Mouse (Mus musculus) thymus, adult 18-20 months (tissue): ENCODE data around the gene Jsrp1.
"Not testable (repeated sequence)": the region's sequence is repeated elsewhere in the genome, so short reads cannot be mapped to it uniquely, and the experiment has no call there.

Experiments used
- DNase-seq, 2 experiments: peaks; one replicate each; pipeline ENCODE4 v3.0.0; 2022; ENCODE audit warnings: mixed read lengths in 2 of 2

The Jsrp1 gene

DNA sequence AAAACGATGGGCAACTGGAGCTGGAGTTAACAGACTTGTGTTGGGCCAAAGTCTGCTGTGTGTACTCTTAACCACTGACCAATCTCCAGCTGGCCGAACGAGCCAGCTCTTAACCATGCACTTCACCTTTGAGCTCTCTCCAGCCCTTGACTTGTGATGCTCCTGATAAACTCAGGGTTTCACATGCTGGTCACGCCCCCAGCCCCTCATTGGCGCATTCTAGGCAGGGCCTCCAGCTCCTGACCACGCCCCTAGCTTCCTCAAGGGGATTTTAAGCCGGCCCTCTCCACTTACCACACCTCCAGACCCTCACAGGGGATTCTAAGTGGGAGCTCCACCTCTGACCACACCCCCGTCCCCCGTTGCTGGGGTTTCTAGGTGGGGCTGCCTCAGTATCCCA lies 17.8 kb upstream of the Jsrp1 start:
- peak; percentile 40 to 61 for DNase-seq

DNA sequence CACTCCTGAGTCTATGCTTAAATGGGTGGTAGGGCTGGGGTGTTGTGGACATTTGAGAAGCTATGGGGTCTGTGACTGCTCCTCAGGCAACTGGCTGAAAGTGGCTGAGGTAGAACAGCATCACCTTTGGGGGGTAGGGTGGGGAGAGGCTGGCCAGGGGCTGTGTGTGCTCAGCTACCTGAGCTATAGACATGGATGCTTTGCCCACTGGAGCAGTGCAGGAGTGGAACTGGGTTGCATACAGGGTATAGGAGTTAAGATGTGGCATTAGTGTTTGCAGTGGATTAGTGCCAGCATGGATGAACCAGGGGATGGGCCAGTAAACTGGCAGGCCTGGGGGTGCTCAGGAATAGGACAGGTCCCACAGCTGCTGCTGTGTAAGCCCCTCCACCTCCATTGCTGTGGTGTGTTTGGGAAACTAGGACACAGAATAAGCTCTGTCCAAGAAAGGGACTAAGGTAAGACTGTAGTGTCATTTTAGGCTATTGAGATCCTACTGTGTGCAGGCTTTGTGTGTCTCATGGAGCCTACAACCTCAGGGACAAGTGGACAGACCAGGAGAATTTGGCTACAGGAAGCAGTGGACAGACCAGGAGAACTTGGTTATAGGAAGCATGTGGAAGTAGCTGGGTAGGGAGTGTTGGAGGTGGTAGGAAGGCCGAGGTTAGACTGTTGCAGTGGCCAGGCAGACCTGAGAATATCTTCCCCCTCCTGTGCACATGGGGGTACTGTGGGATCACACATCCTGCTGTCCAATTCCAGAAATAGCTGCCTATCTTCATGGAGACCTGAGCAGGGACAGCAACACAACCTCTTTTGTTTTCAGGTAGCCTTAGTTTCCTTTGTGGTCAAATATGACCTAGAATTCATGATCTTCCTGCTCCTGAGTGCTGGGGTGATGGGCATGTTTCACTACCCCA lies 16.3 kb upstream of the Jsrp1 start:
- no peak for DNase-seq

DNA sequence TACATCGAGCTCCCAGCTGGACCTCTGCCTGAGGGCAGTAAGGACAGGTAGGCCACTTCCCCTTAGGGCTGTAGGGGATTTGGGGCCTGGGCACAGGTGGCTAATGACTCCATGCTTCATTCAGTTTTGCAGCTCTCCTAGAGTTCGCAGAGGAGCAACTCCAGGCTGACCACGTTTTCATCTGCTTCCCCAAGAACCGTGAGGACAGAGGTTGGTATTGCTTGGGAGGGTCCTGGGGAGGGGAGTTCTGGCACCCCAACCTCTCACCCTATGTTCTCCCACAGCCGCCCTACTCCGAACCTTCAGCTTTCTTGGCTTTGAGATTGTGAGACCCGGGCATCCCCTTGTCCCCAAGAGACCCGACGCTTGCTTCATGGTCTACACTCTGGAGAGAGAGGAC lies 15.3 kb upstream of the Jsrp1 start:
- DNase-seq = not testable (repeated sequence)

DNA sequence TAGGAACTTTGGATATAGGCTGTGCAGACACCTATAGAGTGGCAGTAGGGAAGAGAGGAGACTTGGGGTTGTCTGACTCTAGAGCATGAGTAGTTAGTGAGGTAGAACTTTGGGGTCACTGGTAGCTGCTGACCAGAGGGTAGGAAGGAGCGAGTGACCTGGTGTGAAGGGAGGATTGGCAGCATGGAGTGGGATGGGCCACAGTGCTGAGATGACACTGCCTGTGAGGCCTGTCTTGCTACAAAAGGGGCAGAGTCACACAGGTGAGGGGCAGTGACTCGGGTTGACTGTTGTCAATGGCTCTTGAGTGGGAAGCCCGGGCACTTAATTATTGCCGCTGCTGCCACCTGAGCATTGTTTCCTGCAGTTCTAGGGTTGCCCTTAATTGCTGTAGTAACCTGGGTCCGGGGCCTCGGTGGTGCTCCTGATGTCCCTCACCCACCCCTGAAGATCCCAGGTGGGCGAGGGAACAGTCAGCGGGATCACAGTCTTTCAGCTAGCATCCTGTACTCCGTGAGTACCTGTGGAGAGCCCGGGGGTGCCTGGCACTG lies 14.6 kb upstream of the Jsrp1 start:
- no peak for DNase-seq

DNA sequence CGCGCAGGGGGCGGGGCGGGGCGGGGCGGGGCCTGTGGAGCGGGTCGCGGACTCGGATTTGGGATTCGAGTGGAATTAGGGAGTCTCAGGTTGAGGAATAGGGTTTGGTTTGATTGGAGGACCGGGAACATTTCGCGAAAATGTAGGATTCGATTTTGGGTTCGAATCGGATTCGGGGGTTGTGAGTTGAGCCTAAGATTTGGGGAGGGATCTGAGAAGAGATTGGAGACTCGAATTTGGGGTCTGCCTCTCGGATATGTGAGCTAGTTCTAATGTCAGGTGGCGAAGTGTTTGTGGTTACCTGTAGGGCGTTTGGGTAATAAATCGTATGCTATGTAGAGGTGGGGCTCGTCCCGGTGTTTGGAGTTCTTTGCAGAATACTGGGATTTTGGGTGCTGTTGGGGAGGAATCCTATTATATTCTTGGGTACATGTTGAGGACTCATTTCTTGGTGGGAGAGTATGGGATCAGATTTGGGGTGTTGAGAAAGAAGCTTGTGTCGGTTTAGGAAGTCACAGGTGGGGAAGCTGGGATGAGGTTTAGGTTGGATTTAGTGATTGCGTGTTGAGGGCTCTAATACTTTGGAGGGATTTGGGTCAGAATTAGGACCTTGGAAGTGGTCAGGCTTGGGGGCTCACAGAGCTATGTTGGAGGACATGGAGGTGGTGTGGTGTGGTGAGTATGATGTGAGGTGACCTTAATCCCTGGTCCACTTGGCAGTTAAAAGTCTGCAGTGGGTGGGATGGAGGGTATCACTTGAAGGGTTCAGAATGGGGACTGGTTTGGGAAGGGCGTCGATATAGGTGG lies 14.0 kb upstream of the Jsrp1 start:
- DNase-seq = no peak

DNA sequence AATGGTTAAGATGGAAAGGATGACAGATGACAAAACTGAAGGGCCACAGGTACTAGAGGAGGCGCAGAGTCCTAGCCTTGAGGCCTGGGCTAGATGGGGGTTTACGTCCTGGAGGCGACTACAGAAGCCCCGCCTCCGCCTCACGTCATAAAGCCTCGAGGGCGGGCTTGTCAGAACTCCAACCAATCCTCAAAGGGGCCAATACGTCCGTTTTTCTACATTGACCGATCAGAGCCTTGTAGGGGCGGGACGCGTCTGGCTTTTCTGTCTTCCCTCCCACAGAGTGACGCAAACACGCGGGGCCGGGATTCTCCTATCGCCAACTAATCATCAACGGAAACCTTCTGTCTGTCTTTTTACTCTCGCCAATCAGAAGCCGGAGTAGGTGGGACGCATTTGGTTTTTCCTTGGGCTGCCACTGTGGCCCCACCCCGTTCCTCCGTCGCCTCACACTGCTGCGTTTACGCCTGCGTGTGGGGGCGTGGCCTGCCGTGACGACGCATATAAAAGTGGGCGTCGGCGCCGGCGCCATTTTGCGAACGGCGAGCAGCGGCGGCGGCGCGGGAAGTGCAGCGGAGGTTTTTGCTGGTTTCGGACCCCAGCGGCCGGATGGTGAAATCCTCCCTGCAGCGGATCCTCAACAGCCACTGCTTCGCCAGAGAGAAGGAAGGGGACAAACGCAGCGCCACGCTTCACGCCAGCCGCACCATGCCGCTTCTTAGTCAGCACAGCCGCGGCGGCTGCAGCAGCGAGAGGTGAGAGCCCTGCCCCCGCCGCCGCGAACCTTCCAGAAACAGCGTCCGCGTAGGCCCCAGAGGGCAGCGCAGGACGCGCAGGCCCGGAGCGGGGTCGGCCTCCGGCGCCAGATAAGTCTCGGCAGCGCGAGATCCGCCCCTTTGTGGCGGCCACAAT lies 13.1 kb upstream of the Jsrp1 start, which contains the start of gene Oaz1:
Gene Oaz1, plus strand, starts transcription at position 506 of the 912 bp plus-strand sequence.
- DNase-seq = peak; percentile 99 to 100

DNA sequence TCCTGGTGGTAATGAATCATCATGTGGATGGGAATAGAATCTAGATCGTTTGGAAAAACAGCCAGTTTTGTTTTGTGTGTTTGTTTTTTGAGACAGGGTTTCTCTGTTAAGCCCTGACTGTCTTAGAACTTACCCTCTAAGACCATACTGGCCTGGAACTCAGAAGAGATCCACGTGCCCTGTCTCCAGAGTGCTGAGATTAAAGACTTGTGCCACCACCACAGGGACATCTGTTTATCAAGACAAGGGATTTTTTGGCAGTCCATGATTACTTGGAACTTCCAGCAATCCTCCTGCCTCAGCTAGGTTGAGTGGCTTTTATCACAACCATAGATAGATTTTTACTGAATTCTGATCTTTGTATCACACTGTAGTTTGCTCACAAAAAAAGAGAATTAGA lies 11.5 kb upstream of the Jsrp1 start:
- no peak for DNase-seq

DNA sequence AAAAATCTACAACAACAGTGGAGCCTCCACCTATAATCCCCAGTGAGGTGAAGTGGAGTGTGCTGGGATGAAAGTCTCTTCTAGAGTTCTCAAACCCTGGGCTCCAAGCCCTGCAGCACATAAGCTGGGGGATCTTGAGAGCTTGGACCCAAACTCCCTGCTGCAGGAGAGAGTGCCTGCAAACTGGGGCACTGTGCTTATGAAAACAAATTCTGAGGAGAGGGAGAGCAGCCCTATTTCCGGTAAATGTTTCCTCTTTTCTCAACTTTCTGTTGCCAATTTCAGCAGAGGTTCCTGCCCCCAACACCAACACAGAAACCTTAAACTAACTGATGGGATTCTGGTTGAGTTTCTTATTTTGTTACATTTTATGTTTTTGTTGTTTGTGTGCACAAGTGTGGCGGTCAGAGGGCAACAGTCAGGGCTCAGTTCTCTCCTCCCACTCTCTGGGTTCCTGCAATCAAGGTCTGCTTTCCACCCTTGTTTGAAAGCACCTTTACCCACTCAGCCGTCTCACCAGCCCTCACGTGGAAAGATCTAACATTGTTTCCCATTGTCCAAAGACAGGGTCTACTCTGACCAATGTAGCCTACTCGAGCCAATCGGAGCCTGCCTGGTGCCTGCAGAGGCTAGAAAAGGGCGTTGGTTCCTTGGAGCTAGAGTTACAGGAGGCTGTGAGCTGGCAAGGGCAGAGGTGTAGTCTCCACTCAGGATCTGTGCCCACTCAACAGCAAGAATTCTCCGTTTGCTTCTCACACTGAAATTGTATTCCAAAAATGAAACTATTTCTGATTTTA lies 10.7 kb upstream of the Jsrp1 start:
- DNase-seq = no peak

DNA sequence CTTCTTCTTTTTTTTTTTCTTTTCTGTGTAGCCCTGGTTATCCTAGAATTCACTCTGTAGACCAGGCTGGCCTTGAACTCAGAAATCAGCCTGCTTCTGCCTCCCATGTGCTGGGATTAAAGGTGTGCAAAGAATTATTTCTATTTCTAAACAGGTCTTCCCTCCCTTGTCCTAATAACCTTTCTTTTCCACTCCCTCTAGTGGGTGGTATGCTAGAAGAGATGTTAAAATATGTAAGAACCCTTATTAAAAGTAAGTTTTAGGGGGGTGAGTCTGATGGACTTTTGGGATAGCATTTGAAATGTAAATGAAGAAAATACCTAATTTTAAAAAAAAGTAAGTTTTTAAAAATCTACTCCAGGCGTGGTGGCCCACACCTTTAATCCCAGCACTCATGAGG lies 10.0 kb upstream of the Jsrp1 start:
- no peak for DNase-seq

DNA sequence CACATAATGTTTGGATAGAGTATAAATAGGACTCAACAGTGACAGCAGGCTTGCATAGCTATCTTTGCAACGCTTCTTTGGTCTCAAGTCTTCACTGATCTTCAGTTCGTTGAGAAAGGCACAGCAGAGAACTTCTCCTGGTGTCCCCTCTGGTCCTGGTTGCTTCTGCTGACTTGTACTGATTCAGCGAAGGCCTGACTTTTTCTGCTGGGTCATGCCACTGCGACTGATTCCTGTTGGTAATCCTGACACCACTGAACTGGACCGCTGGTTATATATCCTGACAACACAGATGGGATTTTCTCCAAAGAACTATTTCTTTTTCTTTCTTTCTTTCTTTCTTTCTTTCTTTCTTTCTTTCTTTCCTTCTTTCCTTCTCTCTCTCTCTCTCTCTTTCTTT lies 9.2 kb upstream of the Jsrp1 start:
- DNase-seq = no peak

DNA sequence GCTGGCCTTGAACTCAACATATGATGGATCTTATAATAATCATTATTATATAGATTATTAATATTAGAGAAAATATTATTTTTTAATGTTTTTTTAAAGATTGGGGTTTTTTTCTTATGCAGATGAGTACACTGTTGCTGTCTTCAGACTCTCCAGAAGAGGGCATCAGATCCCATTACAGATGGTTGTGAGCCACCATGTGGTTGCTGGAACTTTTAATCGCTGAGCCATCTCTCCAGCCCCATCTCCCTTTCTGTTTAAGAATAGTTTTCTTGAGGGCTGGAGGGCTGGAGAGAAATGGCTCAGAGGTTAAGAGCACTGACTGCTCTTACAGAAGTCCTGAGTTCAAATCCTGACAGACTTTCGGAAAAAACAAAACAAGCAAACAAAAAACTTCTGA lies 8.7 kb upstream of the Jsrp1 start:
- no peak for DNase-seq

DNA sequence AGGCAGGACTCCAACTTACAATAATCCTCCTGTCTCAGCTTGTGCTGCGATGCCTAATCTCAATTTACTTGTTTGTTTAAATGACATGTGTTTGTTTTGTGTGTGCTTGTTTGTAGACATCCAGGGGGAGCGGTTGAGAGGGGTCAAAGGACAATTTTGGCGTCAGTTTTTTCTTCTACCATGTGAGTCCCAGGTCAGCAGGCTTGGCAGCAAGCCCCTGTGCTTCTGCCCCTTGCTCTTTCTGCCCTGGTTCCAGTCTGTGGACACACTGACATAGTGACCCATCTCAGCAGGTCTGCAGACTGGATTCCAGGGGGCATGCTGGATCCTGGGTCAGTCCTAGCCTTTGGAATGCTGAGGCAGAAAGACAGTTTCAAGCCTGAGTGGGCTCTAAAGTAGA lies 6.1 kb upstream of the Jsrp1 start:
- no peak for DNase-seq

DNA sequence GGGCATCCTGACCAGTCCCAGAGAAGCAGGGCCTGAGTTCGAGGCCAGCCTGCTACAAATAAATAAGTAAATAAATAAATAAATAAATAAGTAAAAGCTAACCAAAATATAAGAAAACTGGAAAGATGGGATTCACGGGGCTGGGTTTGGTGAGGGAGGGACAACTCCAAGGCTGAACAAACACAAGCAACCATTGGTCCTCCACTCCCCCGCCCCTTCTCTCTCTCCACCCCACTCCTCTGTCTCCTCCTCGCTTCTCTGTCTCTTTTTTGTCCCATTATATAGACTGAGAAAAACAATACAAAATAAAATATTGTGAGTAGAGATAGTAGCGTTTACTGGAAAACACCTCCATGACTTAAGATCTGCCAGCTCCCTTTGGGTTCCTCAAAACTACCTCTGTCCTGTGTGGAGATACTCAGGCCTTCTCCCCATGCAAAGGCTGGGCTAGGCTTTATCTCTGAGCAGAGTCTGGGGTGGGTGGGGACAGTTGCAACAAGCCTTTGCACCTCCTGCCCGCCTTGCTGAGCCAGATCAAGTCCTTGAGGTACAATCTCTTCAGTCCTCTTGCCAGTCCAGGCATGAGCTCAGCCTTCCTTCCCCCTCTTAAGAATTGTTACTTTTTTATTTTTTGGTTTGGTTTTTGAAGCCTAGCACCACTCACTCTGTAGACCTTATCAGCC lies 5.4 kb upstream of the Jsrp1 start:
- DNase-seq = no peak

DNA sequence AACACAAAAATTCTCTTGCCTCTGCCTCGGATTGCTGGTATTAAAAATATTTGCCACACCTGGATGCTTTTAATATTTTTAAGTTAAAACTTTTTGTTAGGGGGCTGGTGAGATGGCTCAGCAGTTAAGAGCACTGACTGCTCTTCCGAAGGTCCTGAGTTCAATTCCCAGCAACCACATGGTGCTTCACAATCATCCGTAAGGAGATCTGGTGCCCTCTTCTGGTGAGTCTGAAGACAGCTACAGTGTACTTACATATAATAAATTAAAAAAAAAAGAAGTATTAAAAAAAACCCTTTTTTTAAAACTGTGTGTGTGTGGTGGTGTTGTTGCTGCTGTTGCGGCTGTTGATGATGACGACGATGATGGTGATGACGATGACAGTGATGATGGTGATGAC lies 4.7 kb upstream of the Jsrp1 start:
- not testable (repeated sequence) for DNase-seq

DNA sequence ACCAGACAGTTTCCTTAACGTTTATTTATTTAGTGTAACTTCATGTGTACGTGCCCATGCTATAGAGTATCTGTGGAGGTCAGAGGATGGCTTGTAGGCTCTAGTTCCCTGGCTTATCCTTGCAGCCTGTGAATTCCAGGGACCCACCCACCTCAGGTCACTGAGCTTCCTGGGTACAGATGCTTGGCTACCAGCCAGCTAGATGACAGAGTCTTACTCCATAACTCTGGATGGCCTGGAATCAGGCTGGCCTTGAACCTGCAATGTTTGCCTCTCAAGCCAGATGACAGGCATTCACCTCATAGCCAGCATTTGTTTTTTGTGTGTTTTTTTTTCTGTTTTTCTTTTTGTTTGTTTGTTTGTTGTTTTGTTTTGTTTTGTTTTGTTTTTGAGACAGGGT lies 3.9 kb upstream of the Jsrp1 start:
- no peak for DNase-seq

DNA sequence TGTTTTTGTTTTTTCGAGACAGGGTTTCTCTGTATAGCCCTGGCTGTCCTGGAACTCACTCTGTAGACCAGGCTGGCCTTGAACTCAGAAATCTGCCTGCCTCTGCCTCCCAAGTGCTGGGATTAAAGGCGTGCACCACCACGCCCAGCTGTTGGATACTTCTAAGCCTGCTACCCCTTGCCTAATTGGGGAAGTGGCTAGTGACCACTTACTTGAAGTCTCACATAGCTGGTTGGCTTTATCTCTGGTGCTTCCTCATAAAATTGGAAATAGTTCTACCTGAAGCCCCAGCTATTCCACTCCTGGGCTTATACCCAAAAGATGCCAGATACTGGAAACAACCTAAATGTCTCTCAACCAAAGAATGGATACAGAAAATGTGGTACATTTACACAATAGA lies 3.0 kb upstream of the Jsrp1 start:
- DNase-seq = not testable (repeated sequence)

DNA sequence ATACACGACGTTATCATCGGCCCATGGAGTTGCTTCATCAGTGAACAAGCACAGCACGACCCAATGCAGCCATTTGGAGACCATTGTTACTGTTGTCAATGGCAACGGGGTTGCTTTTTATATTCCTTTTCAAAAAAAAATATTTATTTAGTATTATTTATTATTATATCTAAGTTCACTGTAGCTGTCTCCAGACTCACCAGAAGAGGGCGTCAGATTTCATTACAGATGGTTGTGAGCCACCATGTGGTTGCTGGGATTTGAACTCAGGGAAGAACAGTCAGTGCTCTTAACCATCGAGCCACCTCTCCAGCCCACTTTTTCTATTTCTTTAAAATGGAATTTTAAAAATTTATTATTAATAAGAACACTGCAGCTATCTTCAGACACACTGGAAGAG lies 1.5 kb upstream of the Jsrp1 start:
- no peak for DNase-seq

DNA sequence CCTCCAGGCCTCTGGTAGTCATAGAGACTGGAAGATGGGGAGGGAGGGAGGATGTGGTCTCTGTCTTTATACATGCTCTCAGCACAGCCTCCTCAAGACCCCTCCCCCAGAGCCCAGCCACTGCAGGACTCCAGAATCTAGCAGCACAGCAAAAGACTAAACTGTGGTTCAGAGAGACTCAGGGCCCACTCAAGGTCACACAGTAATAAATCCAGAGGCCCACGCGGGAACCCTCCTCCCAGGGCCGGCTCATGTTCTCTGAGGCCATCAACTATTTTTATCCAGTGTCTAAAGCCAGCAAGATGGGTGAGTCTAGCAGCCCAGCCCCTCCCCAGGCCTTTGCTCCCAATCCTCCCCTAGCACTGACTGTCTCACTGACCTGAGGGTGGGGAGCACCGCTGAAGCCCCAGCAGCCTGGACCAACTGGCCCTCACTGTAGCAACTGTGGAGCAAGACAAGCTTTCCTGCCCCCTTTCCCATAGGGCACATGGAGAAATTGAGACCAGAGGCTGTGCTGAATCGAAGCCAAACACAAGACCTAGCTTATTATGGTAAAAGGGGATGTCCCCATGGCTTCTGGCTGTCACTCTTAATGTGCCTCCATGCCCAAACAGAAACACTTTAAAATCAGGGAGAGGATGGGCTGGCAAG lies 782 bp downstream of the Jsrp1 start:
- DNase-seq = no peak

DNA sequence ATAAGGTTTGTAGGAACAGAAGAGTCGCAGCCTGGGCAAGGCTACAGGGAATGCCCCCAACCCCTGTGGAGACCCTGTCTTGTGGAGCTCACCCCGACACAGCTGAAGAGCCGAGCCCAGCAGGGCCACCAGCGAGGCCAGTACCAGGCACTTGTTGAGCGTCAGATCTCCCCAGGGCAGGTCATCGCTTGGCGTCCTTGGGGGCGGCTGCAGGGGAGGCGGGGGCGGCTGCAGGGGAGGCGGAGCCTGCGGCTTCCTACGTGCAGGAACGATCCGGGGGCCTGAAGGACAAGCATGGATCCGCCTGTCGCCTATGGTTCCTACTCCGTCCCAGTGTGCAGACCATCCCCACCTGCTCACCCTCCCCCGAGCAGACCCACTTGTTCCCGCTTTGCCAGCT lies 3.2 kb downstream of the Jsrp1 start:
- no peak for DNase-seq

DNA sequence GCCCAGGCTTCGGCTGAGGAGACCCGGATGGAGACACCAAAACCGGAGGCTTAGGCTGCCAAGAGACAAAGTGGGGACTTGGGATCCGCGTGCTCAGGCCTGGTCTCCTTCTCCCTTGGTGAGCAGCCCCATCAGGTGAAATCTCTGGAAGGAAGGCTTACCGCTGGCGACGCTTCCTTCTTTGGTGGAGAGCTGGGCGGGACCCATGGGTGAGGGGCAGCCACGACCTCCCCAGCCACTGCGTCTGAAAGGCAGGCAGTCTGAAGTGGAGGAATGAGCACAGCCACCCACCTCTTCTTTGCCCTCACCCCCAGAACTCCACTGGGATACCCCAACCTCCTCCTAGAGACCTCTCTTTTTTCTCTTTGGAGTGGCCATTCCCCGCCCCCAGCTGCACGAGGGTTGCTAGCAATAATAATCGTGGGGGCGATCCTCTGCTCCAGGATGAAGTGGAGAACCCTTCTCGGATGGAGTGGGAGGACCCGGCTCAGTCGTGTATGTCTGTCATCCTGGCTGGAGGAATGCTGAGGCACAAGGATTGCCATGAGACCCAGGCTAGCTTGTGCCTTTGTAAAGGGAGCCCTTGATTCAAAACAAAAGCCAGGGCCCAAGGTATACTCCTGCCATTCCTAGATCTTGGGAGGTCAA lies 4.2 kb downstream of the Jsrp1 start:
- DNase-seq = no peak
